Mouse (Mus musculus): Measurements from ENCODE around the gene Aplp2. TPM values are rescaled to one million over a fixed set of nuclear protein-coding genes. Genes with fewer than 3 reads are reported as not detected.

The Aplp2 gene
- polyA plus RNA-seq, 1 experiment: 3.5 TPM

- peaks cover 53% of the 10 kb centered on the region for H3K4me1 ChIP-seq (ENCODE audit: control insufficient read depth)
Measured at GRCm38 (mm10) chr9:31210749-31211689, 596 bp downstream of the Aplp2 start.

GRCm38 (mm10) chr9:31210163-31210562, 1.5 kb downstream of the Aplp2 start:
- peak overlapping the region; percentile 99 for H3K4me3 ChIP-seq (replicated peaks)
- TF ChIP-seq GATA1 (IDR thresholded peaks at IDR 0.05; ENCODE audit: low read length) (no peak; the same call in 1 of the 2 replicates), TAL1 (IDR thresholded peaks at IDR 0.05; ENCODE audit: low read length) (no peak)
- peaks cover 59% of the 10 kb centered on the region for H3K4me1 ChIP-seq (ENCODE audit: control insufficient read depth)
- H3K9me3 ChIP-seq (ENCODE audit: control insufficient read depth, low read length): no peaks in the 10 kb centered on the region
- no peaks in the 10 kb centered on the region; the same call in 1 of the 2 replicates for H3K27me3 ChIP-seq (ENCODE audit: control insufficient read depth)
- H3K36me3 ChIP-seq (ENCODE audit: control insufficient read depth): peaks cover 25% of the 10 kb centered on the region

More at GRCm38 (mm10) chr9:31210749-31211689, 596 bp downstream of the Aplp2 start:
- TF ChIP-seq TAL1 (IDR thresholded peaks at IDR 0.05; ENCODE audit: low read length): no peak
- Histone ChIP-seq H3K9me3 (ENCODE audit: control insufficient read depth, low read length) (no peaks in the 10 kb centered on the region), H3K4me3 (replicated peaks) (peak overlapping the region; percentile 99), H3K27me3 (ENCODE audit: control insufficient read depth) (no peaks in the 10 kb centered on the region; the same call in 1 of the 2 replicates), H3K36me3 (ENCODE audit: control insufficient read depth) (peaks cover 22% of the 10 kb centered on the region)

- peak overlapping the region; percentile 99 for H3K4me3 ChIP-seq (replicated peaks)
- H3K36me3 ChIP-seq (ENCODE audit: control insufficient read depth): peaks cover 29% of the 10 kb centered on the region
- H3K27me3 ChIP-seq (ENCODE audit: control insufficient read depth): no peaks in the 10 kb centered on the region; the same call in 1 of the 2 replicates
- TF ChIP-seq GATA1 (IDR thresholded peaks at IDR 0.05; ENCODE audit: low read length) (no peak), TAL1 (IDR thresholded peaks at IDR 0.05; ENCODE audit: low read length) (no peak)
- H3K9me3 ChIP-seq (ENCODE audit: control insufficient read depth, low read length): no peaks in the 10 kb centered on the region
- peaks cover 65% of the 10 kb centered on the region for H3K4me1 ChIP-seq (ENCODE audit: control insufficient read depth)
Measured at GRCm38 (mm10) chr9:31209502-31209901, 2.1 kb downstream of the Aplp2 start.

GRCm38 (mm10) chr9:31207732-31208131, 3.9 kb downstream of the Aplp2 start:
- TF ChIP-seq GATA1 (IDR thresholded peaks at IDR 0.05; ENCODE audit: low read length): no peak
- TF ChIP-seq TAL1 (IDR thresholded peaks at IDR 0.05; ENCODE audit: low read length): no peak
- Histone ChIP-seq H3K4me1 (ENCODE audit: control insufficient read depth) (peaks cover 71% of the 10 kb centered on the region), H3K4me3 (replicated peaks) (no peak overlapping the region), H3K9me3 (ENCODE audit: control insufficient read depth, low read length) (no peaks in the 10 kb centered on the region), H3K36me3 (ENCODE audit: control insufficient read depth) (peaks cover 41% of the 10 kb centered on the region), H3K27me3 (ENCODE audit: control insufficient read depth) (no peaks in the 10 kb centered on the region)

- H3K4me1 ChIP-seq (ENCODE audit: control insufficient read depth): peaks cover 56% of the 10 kb centered on the region
- H3K9me3 ChIP-seq (ENCODE audit: control insufficient read depth, low read length): no peaks in the 10 kb centered on the region
- H3K4me3 ChIP-seq (replicated peaks): no peak overlapping the region
- peaks cover 47% of the 10 kb centered on the region for H3K36me3 ChIP-seq (ENCODE audit: control insufficient read depth)
- no peaks in the 10 kb centered on the region for H3K27me3 ChIP-seq (ENCODE audit: control insufficient read depth)
- no peak for TF ChIP-seq TAL1 (IDR thresholded peaks at IDR 0.05; ENCODE audit: low read length)
- TF ChIP-seq GATA1 (IDR thresholded peaks at IDR 0.05; ENCODE audit: low read length): no peak
Measured at GRCm38 (mm10) chr9:31204722-31205121, 6.9 kb downstream of the Aplp2 start.

GRCm38 (mm10) chr9:31203571-31204210, 7.9 kb downstream of the Aplp2 start:
- TF ChIP-seq GATA1 (IDR thresholded peaks at IDR 0.05; ENCODE audit: low read length): no peak
- TF ChIP-seq TAL1 (IDR thresholded peaks at IDR 0.05; ENCODE audit: low read length): no peak
- Histone ChIP-seq H3K4me3 (replicated peaks) (no peak overlapping the region), H3K4me1 (ENCODE audit: control insufficient read depth) (peaks cover 46% of the 10 kb centered on the region), H3K9me3 (ENCODE audit: control insufficient read depth, low read length) (no peaks in the 10 kb centered on the region), H3K36me3 (ENCODE audit: control insufficient read depth) (peaks cover 42% of the 10 kb centered on the region), H3K27me3 (ENCODE audit: control insufficient read depth) (no peaks in the 10 kb centered on the region)

GRCm38 (mm10) chr9:31203068-31203467, 8.5 kb downstream of the Aplp2 start:
- H3K36me3 ChIP-seq (ENCODE audit: control insufficient read depth): peaks cover 40% of the 10 kb centered on the region
- H3K4me1 ChIP-seq (ENCODE audit: control insufficient read depth): peaks cover 43% of the 10 kb centered on the region
- no peak overlapping the region for H3K4me3 ChIP-seq (replicated peaks)
- no peaks in the 10 kb centered on the region for H3K9me3 ChIP-seq (ENCODE audit: control insufficient read depth, low read length)
- H3K27me3 ChIP-seq (ENCODE audit: control insufficient read depth): no peaks in the 10 kb centered on the region
- no peak for TF ChIP-seq GATA1 (IDR thresholded peaks at IDR 0.05; ENCODE audit: low read length)
- no peak for TF ChIP-seq TAL1 (IDR thresholded peaks at IDR 0.05; ENCODE audit: low read length)

- H3K4me3 ChIP-seq (replicated peaks): no peak overlapping the region
- TF ChIP-seq GATA1 (IDR thresholded peaks at IDR 0.05; ENCODE audit: low read length): no peak
- TF ChIP-seq TAL1 (IDR thresholded peaks at IDR 0.05; ENCODE audit: low read length): no peak
Measured at GRCm38 (mm10) chr9:31198614-31199013, 13.0 kb downstream of the Aplp2 start.

GRCm38 (mm10) chr9:31197782-31198181, 13.8 kb downstream of the Aplp2 start:
- peaks cover 14% of the 10 kb centered on the region for H3K4me1 ChIP-seq (ENCODE audit: control insufficient read depth)
- H3K9me3 ChIP-seq (ENCODE audit: control insufficient read depth, low read length): peaks cover 5% of the 10 kb centered on the region
- H3K27me3 ChIP-seq (ENCODE audit: control insufficient read depth): no peaks in the 10 kb centered on the region
- H3K4me3 ChIP-seq (replicated peaks): no peak overlapping the region
- peaks cover 35% of the 10 kb centered on the region for H3K36me3 ChIP-seq (ENCODE audit: control insufficient read depth)
- TF ChIP-seq GATA1 (IDR thresholded peaks at IDR 0.05; ENCODE audit: low read length) (no peak), TAL1 (IDR thresholded peaks at IDR 0.05; ENCODE audit: low read length) (no peak)

More at GRCm38 (mm10) chr9:31198614-31199013, 13.0 kb downstream of the Aplp2 start:
- Histone ChIP-seq H3K4me1 (ENCODE audit: control insufficient read depth) (peaks cover 19% of the 10 kb centered on the region), H3K36me3 (ENCODE audit: control insufficient read depth) (peaks cover 33% of the 10 kb centered on the region), H3K27me3 (ENCODE audit: control insufficient read depth) (no peaks in the 10 kb centered on the region), H3K9me3 (ENCODE audit: control insufficient read depth, low read length) (peaks cover 3% of the 10 kb centered on the region)

Measured in erythroblast, embryonic 14.5 days (primary cell).